Mouse (Mus musculus) C2C12 (cell line): ENCODE measurements around the gene Apoc4.

ENCODE experiments used
- CEBPB ChIP-seq: IDR thresholded peaks from one replicate; pipeline ENCODE4 v1.6.1; 2011; ENCODE audit warnings: low read depth, mild to moderate bottlenecking, control low read depth, moderate library complexity
- CTCF ChIP-seq: IDR thresholded peaks from one replicate; pipeline ENCODE4 v1.5.1; 2011; ENCODE audit not compliant: control insufficient read depth, insufficient read depth, insufficient read length
- MYOD1 ChIP-seq: IDR thresholded peaks from one replicate; pipeline ENCODE4 v1.6.1; 2011; ENCODE audit warnings: low read depth; ENCODE audit not compliant: control insufficient read depth, insufficient read length
- MYOG ChIP-seq: IDR thresholded peaks from one replicate; pipeline ENCODE4 v1.6.1; 2011; ENCODE audit not compliant: control insufficient read depth, insufficient read length; ENCODE audit errors: extremely low read depth

DNA sequence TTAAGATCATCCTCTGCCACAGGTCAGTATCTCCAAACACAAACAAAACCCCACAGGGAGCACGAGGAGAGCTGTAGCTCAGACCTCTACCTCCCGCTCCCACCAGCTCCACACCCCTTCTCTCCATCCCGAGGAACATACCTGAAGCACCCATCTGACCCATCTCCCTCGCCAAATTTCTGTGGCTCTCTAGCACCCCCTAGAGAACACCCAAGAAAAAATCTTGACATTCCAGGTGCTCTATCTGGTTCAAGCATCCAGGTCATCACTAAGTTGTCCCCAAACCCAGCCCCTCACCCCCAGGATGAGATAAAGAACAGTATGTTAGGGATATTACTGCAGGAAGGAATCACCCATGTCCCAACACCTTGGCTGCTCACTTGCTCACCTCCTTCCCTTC lies 31.9 kb upstream of the Apoc4 start:
- TF ChIP-seq MYOG (no peak), CTCF (peak; percentile 1), CEBPB (no peak), MYOD1 (no peak)
